Mouse (Mus musculus): ENCODE results near the gene Ercc8. TPM values are rescaled to one million over a fixed set of nuclear protein-coding genes. Genes with fewer than 3 reads are reported as not detected.

Ercc8 gene
- 11.6 and 11.7 TPM in 2 replicates for polyA plus RNA-seq (2015; fragmentation: Nextera tagmentation; extraction: Ambion mirVana)

DNA sequence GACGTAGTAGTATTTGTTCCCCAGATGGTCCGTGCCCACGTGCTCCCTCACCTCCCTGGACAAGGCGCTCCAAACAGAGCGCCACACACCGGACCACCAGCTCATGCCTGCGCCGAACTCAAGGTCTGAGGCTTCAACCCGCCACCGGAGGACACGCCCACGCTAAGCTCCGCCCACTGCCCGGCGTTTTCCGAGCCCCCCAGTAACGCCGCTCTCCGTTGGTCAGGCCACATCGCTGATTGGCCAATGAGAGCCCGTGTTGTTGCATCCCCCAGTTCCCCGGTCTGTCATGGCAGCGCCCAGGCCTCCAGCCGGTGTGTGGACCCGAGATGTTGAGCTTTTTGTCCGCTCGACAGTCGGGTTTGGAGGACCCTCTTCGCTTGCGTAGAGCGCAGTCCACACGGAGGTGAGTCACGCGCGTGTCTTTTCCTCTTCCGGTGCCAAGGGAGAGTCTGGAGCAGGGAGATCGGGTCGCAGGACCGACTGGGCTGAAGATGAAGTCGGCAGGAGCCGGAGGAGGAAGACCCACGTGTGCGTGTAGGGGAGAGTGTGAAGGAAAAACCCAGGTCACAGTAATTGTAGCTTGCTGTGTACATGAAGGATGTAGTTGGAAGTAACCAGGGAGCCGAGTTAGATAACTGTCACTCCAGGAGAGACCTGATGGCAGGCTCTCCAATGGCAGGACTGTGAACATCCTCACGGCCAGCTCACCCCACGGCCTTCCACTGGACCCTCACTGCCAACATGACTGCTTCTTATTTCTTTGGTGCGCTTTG lies at the start of gene Ercc8, which contains the start of gene Ndufaf2:
Gene Ercc8, plus strand, starts transcription at position 267 of the 776 bp plus-strand sequence.
Gene Ndufaf2, minus strand, starts transcription at position 159 of the 776 bp plus-strand sequence.
- H3K36me3 ChIP-seq (ENCODE audit: insufficient read depth, low read length), result no peaks in the 10 kb centered on the region
- no peak for TF ChIP-seq CTCF (IDR thresholded peaks at IDR 0.05; ENCODE audit: low read depth)
- DNase-seq (ENCODE audit: low spot score) (peak; percentile 97), ATAC-seq (replicated peaks; ENCODE audit: low FRiP score, low read depth) (peak; percentile 99)
- H3K27ac ChIP-seq, result 0 out of 2 replicates have a peak within 1 kb of the TSS, but pooled peaks have one; percentile 19
- H3K4me2 ChIP-seq (ENCODE audit: low read length), result peak within 1 kb of the TSS; percentile 88
- H3K27me3 ChIP-seq (ENCODE audit: insufficient read depth, low read length), result no peaks in the 10 kb centered on the region
- H3K9ac ChIP-seq (ENCODE audit: low read depth, low read length), result peak within 1 kb of the TSS; percentile 68
- H3K4me1 ChIP-seq (replicated peaks; ENCODE audit: insufficient read depth, low read length), result peaks cover 9% of the 10 kb centered on the region
- peak within 1 kb of the TSS; percentile 85 for H3K4me3 ChIP-seq (replicated peaks; ENCODE audit: low read depth, low read length)
- no peaks in the 10 kb centered on the region for H3K9me3 ChIP-seq (replicated peaks; ENCODE audit: low read length)
- 0% methylated on average over 47 of the region's 47 CpGs for WGBS

GRCm38 (mm10) chr13:108110929-108111328 lies 47.6 kb upstream of the Ercc8 start:
- no peaks in the 10 kb centered on the region for H3K36me3 ChIP-seq (ENCODE audit: insufficient read depth, low read length)
- no peak for TF ChIP-seq CTCF (IDR thresholded peaks at IDR 0.05; ENCODE audit: low read depth)
- 92% methylated on average over 6 of the region's 6 CpGs for WGBS

GRCm38 (mm10) chr13:108113536-108113935 lies 45.0 kb upstream of the Ercc8 start:
- Histone ChIP-seq H3K4me1 (replicated peaks; ENCODE audit: insufficient read depth, low read length) (no peaks in the 10 kb centered on the region), H3K9ac (ENCODE audit: low read depth, low read length) (no peak overlapping the region), H3K36me3 (ENCODE audit: insufficient read depth, low read length) (no peaks in the 10 kb centered on the region), H3K4me3 (replicated peaks; ENCODE audit: low read depth, low read length) (no peak overlapping the region), H3K27me3 (ENCODE audit: insufficient read depth, low read length) (no peaks in the 10 kb centered on the region), H3K4me2 (ENCODE audit: low read length) (no peak overlapping the region), H3K9me3 (replicated peaks; ENCODE audit: low read length) (no peaks in the 10 kb centered on the region), H3K27ac (no peak overlapping the region)
- TF ChIP-seq CTCF (IDR thresholded peaks at IDR 0.05; ENCODE audit: low read depth), result no peak
- DNase-seq (ENCODE audit: low spot score), result no peak
- 94% methylated on average over 5 of the region's 5 CpGs for WGBS
- no peak for ATAC-seq (replicated peaks; ENCODE audit: low FRiP score, low read depth)

More at GRCm38 (mm10) chr13:108110929-108111328, 47.6 kb upstream of the Ercc8 start:
- ATAC-seq (replicated peaks; ENCODE audit: low FRiP score, low read depth) (no peak), DNase-seq (ENCODE audit: low spot score) (no peak)
- H3K9me3 ChIP-seq (replicated peaks; ENCODE audit: low read length), result no peaks in the 10 kb centered on the region
- no peak overlapping the region for H3K9ac ChIP-seq (ENCODE audit: low read depth, low read length)
- no peak overlapping the region for H3K4me2 ChIP-seq (ENCODE audit: low read length)
- no peak overlapping the region for H3K27ac ChIP-seq
- no peak overlapping the region for H3K4me3 ChIP-seq (replicated peaks; ENCODE audit: low read depth, low read length)
- no peaks in the 10 kb centered on the region for H3K27me3 ChIP-seq (ENCODE audit: insufficient read depth, low read length)
- no peaks in the 10 kb centered on the region for H3K4me1 ChIP-seq (replicated peaks; ENCODE audit: insufficient read depth, low read length)

GRCm38 (mm10) chr13:108114257-108114656 lies 44.3 kb upstream of the Ercc8 start:
- H3K4me1 ChIP-seq (replicated peaks; ENCODE audit: insufficient read depth, low read length), result no peaks in the 10 kb centered on the region
- H3K9ac ChIP-seq (ENCODE audit: low read depth, low read length), result no peak overlapping the region
- no peaks in the 10 kb centered on the region for H3K36me3 ChIP-seq (ENCODE audit: insufficient read depth, low read length)
- whole genome bisulfite sequencing, result 71% methylated on average over 3 of the region's 3 CpGs
- no peaks in the 10 kb centered on the region for H3K27me3 ChIP-seq (ENCODE audit: insufficient read depth, low read length)
- no peak overlapping the region for H3K4me2 ChIP-seq (ENCODE audit: low read length)
- H3K9me3 ChIP-seq (replicated peaks; ENCODE audit: low read length), result no peaks in the 10 kb centered on the region
- ATAC-seq (replicated peaks; ENCODE audit: low FRiP score, low read depth) (no peak), DNase-seq (ENCODE audit: low spot score) (no peak)
- no peak overlapping the region for H3K27ac ChIP-seq
- no peak overlapping the region for H3K4me3 ChIP-seq (replicated peaks; ENCODE audit: low read depth, low read length)
- TF ChIP-seq CTCF (IDR thresholded peaks at IDR 0.05; ENCODE audit: low read depth), result no peak

GRCm38 (mm10) chr13:108117654-108118053 lies 40.9 kb upstream of the Ercc8 start:
- Histone ChIP-seq H3K9ac (ENCODE audit: low read depth, low read length) (no peak overlapping the region), H3K27me3 (ENCODE audit: insufficient read depth, low read length) (no peaks in the 10 kb centered on the region), H3K4me3 (replicated peaks; ENCODE audit: low read depth, low read length) (no peak overlapping the region), H3K9me3 (replicated peaks; ENCODE audit: low read length) (no peaks in the 10 kb centered on the region), H3K4me1 (replicated peaks; ENCODE audit: insufficient read depth, low read length) (no peaks in the 10 kb centered on the region), H3K27ac (no peak overlapping the region), H3K36me3 (ENCODE audit: insufficient read depth, low read length) (no peaks in the 10 kb centered on the region), H3K4me2 (ENCODE audit: low read length) (no peak overlapping the region)
- no peak for ATAC-seq (replicated peaks; ENCODE audit: low FRiP score, low read depth)
- no peak for TF ChIP-seq CTCF (IDR thresholded peaks at IDR 0.05; ENCODE audit: low read depth)
- no peak for DNase-seq (ENCODE audit: low spot score)

DNA sequence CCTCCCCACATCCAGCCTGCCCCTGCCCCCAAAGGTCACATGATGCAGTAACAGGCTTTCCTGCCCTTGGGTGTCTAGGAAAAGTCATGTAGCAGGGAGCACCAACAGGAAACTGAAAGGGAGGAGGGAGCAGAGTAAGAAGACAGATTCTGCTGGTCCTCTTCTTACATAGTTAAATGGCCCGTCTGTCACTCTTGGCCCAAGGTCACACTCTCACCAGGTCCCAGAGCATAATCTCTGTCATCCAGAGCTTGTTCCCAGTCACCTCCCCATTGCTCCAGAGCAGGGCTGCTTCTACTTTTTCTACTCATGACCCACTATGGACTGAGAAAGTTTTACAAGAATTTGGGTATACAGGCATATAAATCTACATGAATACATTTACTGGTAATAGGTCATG lies 40.3 kb upstream of the Ercc8 start:
- Histone ChIP-seq H3K4me3 (replicated peaks; ENCODE audit: low read depth, low read length) (no peak overlapping the region), H3K4me1 (replicated peaks; ENCODE audit: insufficient read depth, low read length) (no peaks in the 10 kb centered on the region), H3K4me2 (ENCODE audit: low read length) (no peak overlapping the region), H3K27ac (no peak overlapping the region), H3K27me3 (ENCODE audit: insufficient read depth, low read length) (no peaks in the 10 kb centered on the region), H3K9me3 (replicated peaks; ENCODE audit: low read length) (no peaks in the 10 kb centered on the region), H3K9ac (ENCODE audit: low read depth, low read length) (no peak overlapping the region), H3K36me3 (ENCODE audit: insufficient read depth, low read length) (no peaks in the 10 kb centered on the region)
- ATAC-seq (replicated peaks; ENCODE audit: low FRiP score, low read depth), result no peak
- no peak for TF ChIP-seq CTCF (IDR thresholded peaks at IDR 0.05; ENCODE audit: low read depth)
- 47% methylated on average over 1 of the region's 1 CpGs for WGBS
- DNase-seq (ENCODE audit: low spot score), result no peak

Data from kidney, postnatal 0 days (tissue).